ENCODE assay signal across 8 mouse cellular contexts in genomic region chr1:74415143-74415542, GRCm38 (mm10). TPM values are rescaled to one million over a fixed set of nuclear protein-coding genes. Genes with fewer than 3 reads are reported as not detected.
DNase-seq lines count a peak whose midpoint lies in the region; ATAC-seq and TF ChIP-seq lines count a peak whose summit lies in the region.

No protein-coding gene starts in this region.

- no peaks in the 10 kb centered on the region for H3K9me3 ChIP-seq in intestine, embryonic 16.5 days (ENCODE audit: control insufficient read depth, low read length)
- H3K9me3 ChIP-seq in hindbrain, postnatal 0 days (ENCODE audit: low read length): no peaks in the 10 kb centered on the region

- no peak overlapping the region for H3K4me2 ChIP-seq in intestine, embryonic 16.5 days (ENCODE audit: low read depth, low read length)
- H3K4me2 ChIP-seq in hindbrain, postnatal 0 days (ENCODE audit: low read depth, low read length): no peak overlapping the region

- DNase-seq in gastrocnemius, postnatal 14 days: peak; percentile 48
- no peak for DNase-seq in gastrocnemius, adult 8-10 months (ENCODE audit: low spot score in 2 of 2)
- DNase-seq in NIH3T3 (ENCODE audit: low read depth): peak; percentile 43
- peak; percentile 14 for DNase-seq in lung, postnatal 36 days
- DNase-seq in left cerebral cortex, postnatal 4 days: no peak
- no peak for DNase-seq in urinary bladder, postnatal 36 days (ENCODE audit: low spot score in 2 of 2)
- no peak for DNase-seq in hindbrain, postnatal 0 days (ENCODE audit: low spot score)

- peak; percentile 58 for ATAC-seq in intestine, embryonic 16.5 days
- ATAC-seq in hindbrain, postnatal 0 days: no peak

- WGBS in intestine, embryonic 16.5 days: 46% methylated on average over 4 of the region's 4 CpGs
- 57% methylated on average over 4 of the region's 4 CpGs for whole genome bisulfite sequencing in hindbrain, postnatal 0 days

- H3K27ac ChIP-seq in intestine, embryonic 16.5 days (ENCODE audit: low read length): no peak overlapping the region
- no peak overlapping the region for H3K27ac ChIP-seq in hindbrain, postnatal 0 days

- no peak for TF ChIP-seq CTCF in hindbrain, postnatal 0 days (IDR thresholded peaks at IDR 0.05; ENCODE audit: low read depth)

- H3K27me3 ChIP-seq in intestine, embryonic 16.5 days (replicated peaks; ENCODE audit: control insufficient read depth, insufficient read depth, low read length): no peaks in the 10 kb centered on the region
- no peaks in the 10 kb centered on the region for H3K27me3 ChIP-seq in hindbrain, postnatal 0 days (ENCODE audit: insufficient read depth, low read length)

- no peak overlapping the region for H3K4me3 ChIP-seq in intestine, embryonic 16.5 days (ENCODE audit: low read length)
- no peak overlapping the region for H3K4me3 ChIP-seq in hindbrain, postnatal 0 days (ENCODE audit: low read length)

- intact Hi-C loops in gastrocnemius, postnatal 14 days (cut with DNase I; ENCODE audit: low total_unique reads): loop anchor here (5.0 kb wide), 1 partner anchor 37 kb away; no protein-coding TSS in a partner anchor
- intact Hi-C loops in left cerebral cortex, postnatal 4 days (cut with DNase I): no loop called here

- peaks cover 21% of the 10 kb centered on the region for H3K4me1 ChIP-seq in intestine, embryonic 16.5 days (ENCODE audit: control insufficient read depth, insufficient read depth, low read length)
- H3K4me1 ChIP-seq in hindbrain, postnatal 0 days (ENCODE audit: insufficient read depth, low read length): no peaks in the 10 kb centered on the region

- H3K36me3 ChIP-seq in intestine, embryonic 16.5 days (ENCODE audit: control insufficient read depth, insufficient read depth, low read length): no peaks in the 10 kb centered on the region
- H3K36me3 ChIP-seq in hindbrain, postnatal 0 days (ENCODE audit: insufficient read depth, low read length): no peaks in the 10 kb centered on the region

- H3K9ac ChIP-seq in intestine, embryonic 16.5 days (ENCODE audit: low read depth, low read length): no peak overlapping the region
- H3K9ac ChIP-seq in hindbrain, postnatal 0 days (replicated peaks; ENCODE audit: low read length): no peak overlapping the region

RNA-seq across cellular contexts. Expression of gene Vil1, which starts 6.0 kb away (rescaled TPM):
- total RNA-seq in gastrocnemius, postnatal 14 days (2021): under 1 TPM; 0.27 TPM
- not detected for total RNA-seq in gastrocnemius, adult 8-10 months (2022)
- 207 and 244 TPM in 2 replicates for polyA plus RNA-seq in intestine, embryonic 16.5 days (2015; fragmentation: Nextera tagmentation; extraction: Ambion mirVana)
- total RNA-seq in left cerebral cortex, postnatal 4 days (2021): under 1 TPM; 0.72 to 0.81 TPM
- 0.26 TPM in 1 of 2 replicates, not detected in the other for total RNA-seq in hindbrain, postnatal 0 days (2014; rRNA removed)
- polyA plus RNA-seq in hindbrain, postnatal 0 days (2015; fragmentation: Nextera tagmentation; extraction: Ambion mirVana): 0.14 and 0.18 TPM in 2 replicates

RNA-seq across cellular contexts. Expression of gene Ctdsp1, which starts 23.8 kb away (rescaled TPM):
- total RNA-seq in gastrocnemius, postnatal 14 days (2021): 10 to 100 TPM; 88.2 to 88.5 TPM
- total RNA-seq in gastrocnemius, adult 8-10 months (2022): 100 to 1,000 TPM; 105 to 110 (median 107) TPM
- 69.4 and 72.3 TPM in 2 replicates for polyA plus RNA-seq in intestine, embryonic 16.5 days (2015; fragmentation: Nextera tagmentation; extraction: Ambion mirVana)
- total RNA-seq in left cerebral cortex, postnatal 4 days (2021): 10 to 100 TPM; 19.2 to 20.8 TPM
- 35.7 and 38.4 TPM in 2 replicates for total RNA-seq in hindbrain, postnatal 0 days (2014; rRNA removed)
- polyA plus RNA-seq in hindbrain, postnatal 0 days (2015; fragmentation: Nextera tagmentation; extraction: Ambion mirVana): 17.9 and 18.2 TPM in 2 replicates

RNA-seq across cellular contexts. Expression of gene Slc11a1, which starts 40.1 kb away (rescaled TPM):
- 1 to 10 TPM; 2.5 to 4.5 TPM for total RNA-seq in gastrocnemius, postnatal 14 days (2021)
- total RNA-seq in gastrocnemius, adult 8-10 months (2022): 1 to 10 TPM; 2.1 to 6.5 (median 5.1) TPM
- 8.0 and 8.9 TPM in 2 replicates for polyA plus RNA-seq in intestine, embryonic 16.5 days (2015; fragmentation: Nextera tagmentation; extraction: Ambion mirVana)
- 1 to 10 TPM; 1.2 to 2.2 TPM for total RNA-seq in left cerebral cortex, postnatal 4 days (2021)
- 3.6 and 10.6 TPM in 2 replicates for total RNA-seq in hindbrain, postnatal 0 days (2014; rRNA removed)
- polyA plus RNA-seq in hindbrain, postnatal 0 days (2015; fragmentation: Nextera tagmentation; extraction: Ambion mirVana): 2.3 and 2.9 TPM in 2 replicates

RNA-seq across cellular contexts. Expression of gene Catip, which starts 53.2 kb away (rescaled TPM):
- total RNA-seq in gastrocnemius, postnatal 14 days (2021): under 1 TPM; 0.10 to 0.20 TPM
- under 1 TPM in 3 of 4 experiments, not detected in 1; 0.21 to 0.44 (median 0.36) TPM for total RNA-seq in gastrocnemius, adult 8-10 months (2022)
- polyA plus RNA-seq in intestine, embryonic 16.5 days (2015; fragmentation: Nextera tagmentation; extraction: Ambion mirVana): 0.24 and 0.50 TPM in 2 replicates
- total RNA-seq in left cerebral cortex, postnatal 4 days (2021): 1 to 10 TPM in 1 of 2 experiments, under 1 TPM in 1; 0.74 to 1.1 TPM
- total RNA-seq in hindbrain, postnatal 0 days (2014; rRNA removed): 0.75 and 1.9 TPM in 2 replicates
- 1.8 and 2.6 TPM in 2 replicates for polyA plus RNA-seq in hindbrain, postnatal 0 days (2015; fragmentation: Nextera tagmentation; extraction: Ambion mirVana)

Comparison
In these comparisons a context has a peak if more than half of its experiments do, and no peak if none do; other contexts are left out.
1. DNase-seq: peak in gastrocnemius, postnatal 14 days (single experiment), NIH3T3 (single experiment) and lung, postnatal 36 days (single experiment); none in gastrocnemius, adult 8-10 months (0 of 2), left cerebral cortex, postnatal 4 days (single experiment), urinary bladder, postnatal 36 days (0 of 2) and hindbrain, postnatal 0 days (single experiment).